Mouse (Mus musculus) CH12.LX (cell line): ENCODE results near the gene Kat14. TPM values are rescaled to one million over a fixed set of nuclear protein-coding genes. Genes with fewer than 3 reads are reported as not detected.
A peak's percentile ranks its signal among the peaks of the same experiment; 100 is the strongest.

Experiments
- DNase-seq: peaks from one replicate; pipeline ENCODE4 v3.0.0-alpha.2; 2013; ENCODE audit errors: extremely low read depth
- H3K27ac ChIP-seq: 2 replicates; pipeline ENCODE4 v1.5.1; 2012; ENCODE audit warnings: low read depth, mild to moderate bottlenecking, control low read depth, moderate library complexity; ENCODE audit not compliant: insufficient read depth
- H3K27me3 ChIP-seq: replicated peaks from 2 replicates; pipeline ENCODE3; 2012; ENCODE audit warnings: inconsistent platforms
- H3K36me3 ChIP-seq, 2 experiments: replicated peaks in 1 of 2; 2 replicates each; pipeline versions ENCODE3 to v1.6.1; 2012; ENCODE audit warnings: inconsistent platforms in 1 of 2, low read length in 1 of 2, mild to moderate bottlenecking in 1 of 2, mixed read lengths in 1 of 2, moderate library complexity in 1 of 2; ENCODE audit not compliant: control insufficient read depth in 1 of 2, insufficient read depth in 1 of 2
- H3K4me1 ChIP-seq, 2 experiments: 2 replicates each; pipeline ENCODE4 v1.6.1; 2012; ENCODE audit warnings: inconsistent platforms in 1 of 2, moderate library complexity in 1 of 2; ENCODE audit not compliant: insufficient read depth in 2 of 2, control insufficient read depth in 1 of 2
- H3K4me2 ChIP-seq: 2 replicates; pipeline ENCODE4 v1.6.1; 2012; ENCODE audit warnings: low read depth, mild to moderate bottlenecking, control low read depth; ENCODE audit not compliant: poor library complexity, insufficient read depth, severe bottlenecking
- H3K4me3 ChIP-seq, 3 experiments: fragments of 150-350 bp in 1 of 3; sonication (generic) in 1 of 3; replicated peaks in 1 of 3; 2 replicates each; pipeline versions ENCODE3 to v1.5.1; 2011 to 2012; ENCODE audit warnings: low read depth in 2 of 3, low read length in 2 of 3, mild to moderate bottlenecking in 2 of 3, moderate library complexity in 2 of 3, control low read depth in 1 of 3, improper control_type of control experiment in 1 of 3, inconsistent platforms in 1 of 3, mixed read lengths in 1 of 3; ENCODE audit not compliant: poor library complexity in 1 of 3
- H3K79me2 ChIP-seq: replicated peaks from 2 replicates; pipeline ENCODE4 v1.6.1; 2012; ENCODE audit warnings: mild to moderate bottlenecking, moderate library complexity; ENCODE audit not compliant: control insufficient read depth, poor library complexity, insufficient read depth, severe bottlenecking; ENCODE audit errors: extremely low read depth
- H3K9ac ChIP-seq: 2 replicates; pipeline ENCODE4 v1.6.1; 2012; ENCODE audit warnings: low read depth, mild to moderate bottlenecking, control low read depth, moderate library complexity; ENCODE audit not compliant: insufficient read depth
- H3K9me3 ChIP-seq: replicated peaks from 2 replicates; pipeline ENCODE3; 2012; ENCODE audit warnings: low read length, inconsistent platforms, mixed read lengths
- MAFK ChIP-seq: IDR thresholded peaks from 2 replicates; pipeline ENCODE4 v1.6.1; 2011; ENCODE audit warnings: low read length, improper control_type of control experiment; ENCODE audit not compliant: insufficient replicate concordance
- MAX ChIP-seq: IDR thresholded peaks from 2 replicates; pipeline ENCODE4 v1.6.1; 2011; ENCODE audit warnings: low read length, improper control_type of control experiment
- MXI1 ChIP-seq: IDR thresholded peaks from 2 replicates; pipeline ENCODE4 v1.6.1; 2011; ENCODE audit warnings: mild to moderate bottlenecking, low read depth, low read length, improper control_type of control experiment
- MYC ChIP-seq: IDR thresholded peaks from 2 replicates; pipeline ENCODE4 v1.6.1; 2011; ENCODE audit warnings: low read depth, mild to moderate bottlenecking, improper control_type of control experiment, low read length
- NELFE ChIP-seq: IDR thresholded peaks from 2 replicates; pipeline ENCODE4 v1.6.1; 2011; ENCODE audit warnings: low read depth, low read length, improper control_type of control experiment
- NRF1 ChIP-seq: IDR thresholded peaks from 2 replicates; pipeline ENCODE4 v1.6.1; 2014; ENCODE audit warnings: low read depth, mild to moderate bottlenecking, inconsistent platforms, low read length, improper control_type of control experiment, moderate library complexity
- POLR2AphosphoS2 ChIP-seq: IDR thresholded peaks from 2 replicates; pipeline ENCODE4 v1.6.1; 2011; ENCODE audit warnings: low read depth, low read length, improper control_type of control experiment
- SIN3A ChIP-seq: IDR thresholded peaks from 2 replicates; pipeline ENCODE4 v1.6.1; 2012; ENCODE audit warnings: low read length, improper control_type of control experiment, inconsistent platforms
- SMC3 ChIP-seq: IDR thresholded peaks from 2 replicates; pipeline ENCODE4 v1.6.1; 2011; ENCODE audit warnings: low read depth, low read length, improper control_type of control experiment
- TBP ChIP-seq: conservative IDR thresholded peaks from 2 replicates; pipeline ENCODE4 v1.6.1; 2011; ENCODE audit warnings: low read depth, low read length, improper control_type of control experiment
- USF1 ChIP-seq: IDR thresholded peaks from 2 replicates; pipeline ENCODE4 v1.6.1; 2014; ENCODE audit warnings: low read depth, mild to moderate bottlenecking, inconsistent platforms, low read length, improper control_type of control experiment
- ZKSCAN1 ChIP-seq: IDR thresholded peaks from 2 replicates; pipeline ENCODE4 v1.6.1; 2012; ENCODE audit warnings: low read depth, inconsistent platforms, low read length, improper control_type of control experiment, borderline replicate concordance
- ZMIZ1 ChIP-seq: IDR thresholded peaks from 2 replicates; pipeline ENCODE4 v1.6.1; 2012; ENCODE audit warnings: low read depth, mild to moderate bottlenecking, inconsistent platforms, low read length, improper control_type of control experiment
- dilution Hi-C: fragments of 300-500 bp; cut with MboI; formaldehyde crosslinking; loops from 2 replicates; pipeline ENCODE4 v1.14.3; 2020; ENCODE audit warnings: low sequenced_read_pairs; ENCODE audit not compliant: extremely low pct_unique_long_range_greater_than_20kb, extremely low pct_ligation_motif_present
- in situ Hi-C: fragments of 300-500 bp; cut with MboI; formaldehyde crosslinking; loops from 3 replicates; pipeline ENCODE4 v1.14.3; 2019; ENCODE audit warnings: low sequenced_read_pairs, low pct_ligation_motif_present, low pct_unique_long_range_greater_than_20kb, mixed read lengths
- polyA plus RNA-seq: library from polyadenylated mRNA; unstranded; fragments of >175 nt; gene quantifications from 2 replicates; pipeline ENCODE4 v1.2.1, GENCODE M21; 2012; ENCODE audit warnings: low read depth; ENCODE audit not compliant: insufficient read length
- total RNA-seq, 2 experiments: library from RNA; depleted of rRNA; stranded (reverse); fragments of 300-350 nt in 1 of 2; fragments of >200 nt in 1 of 2; gene quantifications; 2 replicates each; pipeline ENCODE4 v1.2.3; 2012 to 2014

Kat14 gene
- total and polyA plus RNA-seq, 3 experiments = 25.7 to 54.4 (median 25.9) TPM

GRCm38 (mm10) chr2:144330352-144330959 is 38.3 kb upstream of the Kat14 start:
- Histone ChIP-seq H3K79me2 (no peaks in the 10 kb centered on the region), H3K4me1 (peaks cover 0 to 1% of the 10 kb centered on the region in 2 experiments; a peak in 1 of 4 replicates), H3K9ac (no peak overlapping the region), H3K36me3 (no peaks in the 10 kb centered on the region), H3K9me3 (peaks cover 17% of the 10 kb centered on the region), H3K4me2 (peak overlapping the region; percentile 52), H3K4me3 (peak overlapping the region in 1 of 3 experiments; percentile 46), H3K27me3 (no peaks in the 10 kb centered on the region), H3K27ac (no peak overlapping the region)
- no peak for TF ChIP-seq ZMIZ1
- TF ChIP-seq NELFE = no peak
- no peak for TF ChIP-seq MAFK
- TF ChIP-seq TBP = no peak
- no peak for DNase-seq
- in situ Hi-C loops (no loop called here), dilution Hi-C loops (no loop called here)

GRCm38 (mm10) chr2:144330960-144331371 is 37.8 kb upstream of the Kat14 start:
- dilution Hi-C loops (no loop called here), in situ Hi-C loops (no loop called here)
- Histone ChIP-seq H3K79me2 (no peaks in the 10 kb centered on the region), H3K27me3 (no peaks in the 10 kb centered on the region), H3K27ac (no peak overlapping the region), H3K36me3 (no peaks in the 10 kb centered on the region), H3K4me1 (no peaks in the 10 kb centered on the region), H3K4me3 (peak overlapping the region in 1 of 3 experiments; percentile 46), H3K4me2 (peak overlapping the region; percentile 52), H3K9me3 (peaks cover 17% of the 10 kb centered on the region), H3K9ac (no peak overlapping the region)
- TF ChIP-seq SIN3A = no peak
- TF ChIP-seq TBP = no peak
- TF ChIP-seq NELFE = no peak
- TF ChIP-seq ZMIZ1 = no peak
- TF ChIP-seq MAX = no peak
- no peak for TF ChIP-seq NRF1
- no peak for DNase-seq

GRCm38 (mm10) chr2:144331401-144332302 is 37.1 kb upstream of the Kat14 start, which contains the start of gene Ovol2:
Gene Ovol2, minus strand, starts transcription at chr2:144332146.
- H3K27me3 ChIP-seq = no peaks in the 10 kb centered on the region
- H3K4me2 ChIP-seq = peak within 1 kb of the TSS; percentile 52
- no peak for DNase-seq
- H3K4me1 ChIP-seq = peaks cover 1 to 3% of the 10 kb centered on the region in 2 experiments; a peak in 3 of 4 replicates
- H3K36me3 ChIP-seq = no peaks in the 10 kb centered on the region
- TF ChIP-seq SIN3A (no peak), USF1 (no peak), SMC3 (no peak), NELFE (no peak), ZKSCAN1 (no peak), MXI1 (no peak), MYC (no peak), POLR2AphosphoS2 (no peak)
- dilution Hi-C loops (no loop called here), in situ Hi-C loops (no loop called here)
- H3K9me3 ChIP-seq = peaks cover 17% of the 10 kb centered on the region
- no peak within 1 kb of the TSS for H3K27ac ChIP-seq
- H3K4me3 ChIP-seq = peak within 1 kb of the TSS in 1 of 3 experiments; percentile 46
- H3K79me2 ChIP-seq = no peaks in the 10 kb centered on the region
- H3K9ac ChIP-seq = no peak within 1 kb of the TSS
